Mouse (Mus musculus) central nervous system, embryonic 11.5 days (tissue): Measurements from ENCODE around the gene Sprr2d. TPM values are rescaled to one million over a fixed set of nuclear protein-coding genes. Genes with fewer than 3 reads are reported as not detected.

Experiments used
- polyA plus RNA-seq: library from polyadenylated mRNA; depleted of rRNA; stranded (reverse); fragments of >200 nt; gene quantifications from 2 replicates; pipeline ENCODE4 v1.2.3, GENCODE M21; 2012; rRNA removed

The Sprr2d gene
- not detected in 2 replicates for polyA plus RNA-seq

GRCm38 (mm10) chr3:92338840-92339239, at the start of gene Sprr2d:
Gene Sprr2d (plus strand): TSS chr3:92339140.

GRCm38 (mm10) chr3:92316320-92316719, 22.6 kb upstream of the Sprr2d start, which contains the start of gene Sprr2b:
Gene Sprr2b (plus strand): TSS chr3:92316620.

DNA sequence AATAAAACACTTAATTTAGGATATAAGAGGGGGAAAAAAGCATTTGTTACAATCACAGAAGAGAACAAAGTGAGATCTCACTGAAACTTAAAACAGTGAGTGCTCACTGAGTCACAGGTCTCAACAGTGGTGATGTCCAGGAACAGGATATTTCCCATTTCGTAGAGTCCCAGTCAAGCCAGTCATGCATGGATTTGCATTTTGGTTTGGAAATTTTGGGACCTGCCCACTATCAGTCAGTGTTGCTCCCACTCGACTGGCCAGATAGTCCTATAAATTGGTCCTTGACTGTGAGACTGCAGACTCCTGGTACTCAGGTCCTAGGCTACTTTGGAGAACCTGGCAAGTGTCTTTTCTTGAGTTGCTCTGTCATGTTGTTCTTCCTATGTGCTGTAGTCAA, 12.9 kb downstream of the Sprr2d start, which contains the start of gene Sprr2e:
Gene Sprr2e (plus strand): TSS at position 301 of the 400 bp plus-strand sequence.

DNA sequence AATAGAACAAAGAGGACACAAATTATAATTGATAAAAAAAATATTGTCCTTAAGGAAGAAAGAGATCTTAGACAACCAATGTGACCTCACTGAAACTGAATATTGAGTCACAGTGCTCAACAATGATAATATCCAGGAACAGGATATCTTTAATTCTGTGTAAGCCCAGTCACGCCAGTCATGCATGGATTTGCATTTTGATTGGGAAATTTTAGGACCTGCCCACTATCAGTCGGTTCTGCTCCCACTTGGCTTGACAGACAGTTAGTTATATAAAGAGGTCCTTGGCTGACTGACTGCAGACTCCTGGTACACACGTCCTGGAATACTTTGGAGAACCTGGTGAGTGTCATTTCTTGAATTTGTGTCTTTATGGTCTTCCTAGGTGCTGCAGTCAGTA, 25.9 kb downstream of the Sprr2d start, which contains the start of gene Sprr2f:
Gene Sprr2f (plus strand): TSS at position 301 of the 400 bp plus-strand sequence.

DNA sequence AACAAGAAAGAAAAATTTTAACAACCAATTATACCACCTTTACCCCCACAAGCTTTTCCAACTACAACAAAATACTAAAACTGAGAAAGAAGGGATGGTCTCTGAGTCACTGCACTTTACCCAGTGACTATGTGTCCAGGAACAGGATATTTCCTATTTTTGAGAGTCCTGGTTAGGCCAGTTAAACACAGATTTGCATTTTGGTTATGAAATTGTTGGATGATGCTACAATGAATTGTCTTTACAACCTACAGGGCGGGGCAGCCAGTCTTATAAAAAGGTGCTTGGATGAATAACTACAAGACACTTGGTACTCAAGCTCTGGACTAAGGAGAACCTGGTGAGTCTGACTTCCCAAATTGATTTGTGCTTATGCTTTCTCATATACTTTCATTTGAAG, 46.4 kb downstream of the Sprr2d start, which contains the start of gene Sprr2h:
Gene Sprr2h (plus strand): TSS at position 301 of the 400 bp plus-strand sequence.

Other genes starting within 250 kb of the Sprr2d start
- not detected in 2 replicates for gene Prr9, start 215.2 kb upstream of the Sprr2d start, polyA plus RNA-seq
- gene Lelp1, start 196.4 kb upstream of the Sprr2d start, polyA plus RNA-seq, result not detected in 2 replicates
- 0.02 TPM in 1 of 2 replicates, not detected in the other for gene Sprr2a1, start 123.3 kb upstream of the Sprr2d start, polyA plus RNA-seq
- 1.4 and 1.5 TPM in 2 replicates for gene Sprr2a2, start 123.2 kb upstream of the Sprr2d start, polyA plus RNA-seq
- not detected in 2 replicates for gene Sprr2a3, start 53.7 kb upstream of the Sprr2d start, polyA plus RNA-seq
- not detected in 2 replicates for gene Sprr2b, start 22.5 kb upstream of the Sprr2d start, polyA plus RNA-seq
- not detected in 2 replicates for gene Sprr2e, start 13.0 kb downstream of the Sprr2d start, polyA plus RNA-seq
- gene Sprr2f, start 26.0 kb downstream of the Sprr2d start, polyA plus RNA-seq, result not detected in 2 replicates
- not detected in 2 replicates for gene Sprr2h, start 46.5 kb downstream of the Sprr2d start, polyA plus RNA-seq
- not detected in 2 replicates for gene Sprr2i, start 68.9 kb downstream of the Sprr2d start, polyA plus RNA-seq
- not detected in 2 replicates for gene Sprr2j-ps, start 78.9 kb downstream of the Sprr2d start, polyA plus RNA-seq
- gene Gm9774, start 90.3 kb downstream of the Sprr2d start, polyA plus RNA-seq, result 2.8 and 5.1 TPM in 2 replicates
- gene Sprr2k, start 93.4 kb downstream of the Sprr2d start, polyA plus RNA-seq, result not detected in 2 replicates
- gene Sprr1b, start 99.6 kb downstream of the Sprr2d start, polyA plus RNA-seq, result not detected in 2 replicates
- not detected in 2 replicates for gene Sprr3, start 119.6 kb downstream of the Sprr2d start, polyA plus RNA-seq
- gene Sprr1a, start 146.8 kb downstream of the Sprr2d start, polyA plus RNA-seq, result 0.08 and 0.10 TPM in 2 replicates
- gene Sprr4, start 161.4 kb downstream of the Sprr2d start, polyA plus RNA-seq, result not detected in 2 replicates
- not detected in 2 replicates for gene 2310046K23Rik, start 195.4 kb downstream of the Sprr2d start, polyA plus RNA-seq
- 0.02 and 0.04 TPM in 2 replicates for gene Ivl, start 234.6 kb downstream of the Sprr2d start, polyA plus RNA-seq
- gene Smcp, start 249.9 kb downstream of the Sprr2d start, polyA plus RNA-seq, result not detected in 2 replicates